Mouse (Mus musculus) limb, embryonic 14.5 days (tissue): ENCODE results near the gene Nxpe3. TPM values are rescaled to one million over a fixed set of nuclear protein-coding genes. Genes with fewer than 3 reads are reported as not detected.

Experiments used
- ATAC-seq: fragments of 200-750 bp; cut with Nextera tagmentation; 2 replicates; pipeline ENCODE4 v1.8.0; 2017; ENCODE audit warnings: low read depth, moderate number of reproducible peaks, moderate TSS enrichment; ENCODE audit not compliant: low FRiP score
- DNase-seq: peaks from one replicate; pipeline ENCODE4 v3.0.0-alpha.2; 2015; ENCODE audit warnings: low spot score
- H3K27ac ChIP-seq: fragments of 300-500 bp; sonication (generic); replicated peaks from 2 replicates; pipeline ENCODE4 v1.5.1; 2014; ENCODE audit warnings: low read depth, mild to moderate bottlenecking, low read length, moderate library complexity, mixed read lengths
- H3K27me3 ChIP-seq: fragments of 300-500 bp; sonication (generic); 2 replicates; pipeline ENCODE4 v1.6.1; 2014; ENCODE audit warnings: low read length, mixed read lengths; ENCODE audit not compliant: control insufficient read depth, insufficient read depth
- H3K36me3 ChIP-seq: fragments of 300-500 bp; sonication (generic); 2 replicates; pipeline ENCODE4 v1.6.1; 2014; ENCODE audit warnings: mild to moderate bottlenecking, low read length, moderate library complexity, mixed read lengths; ENCODE audit not compliant: control insufficient read depth, insufficient read depth
- H3K4me1 ChIP-seq: fragments of 300-500 bp; sonication (generic); 2 replicates; pipeline ENCODE4 v1.6.1; 2014; ENCODE audit warnings: antibody characterized with exemption, low read length, mixed read lengths; ENCODE audit not compliant: control insufficient read depth, insufficient read depth
- H3K4me2 ChIP-seq: fragments of 300-500 bp; sonication (generic); replicated peaks from 2 replicates; pipeline ENCODE4 v1.6.1; 2014; ENCODE audit warnings: low read depth, mild to moderate bottlenecking, low read length, moderate library complexity; ENCODE audit not compliant: severe bottlenecking
- H3K4me3 ChIP-seq: fragments of 300-500 bp; sonication (generic); replicated peaks from 2 replicates; pipeline ENCODE4 v1.5.1; 2014; ENCODE audit warnings: low read length
- H3K9ac ChIP-seq: fragments of 300-500 bp; sonication (generic); 2 replicates; pipeline ENCODE4 v1.6.1; 2014; ENCODE audit warnings: mild to moderate bottlenecking, low read depth, low read length, moderate library complexity; ENCODE audit not compliant: severe bottlenecking
- H3K9me3 ChIP-seq: fragments of 300-500 bp; sonication (generic); 2 replicates; pipeline ENCODE4 v1.6.1; 2016; ENCODE audit warnings: low read length; ENCODE audit not compliant: control insufficient read depth
- POLR2A ChIP-seq: fragments of 200-500 bp; IDR thresholded peaks from 2 replicates; pipeline ENCODE4 v1.8.0; 2012; ENCODE audit warnings: inconsistent platforms, mild to moderate bottlenecking, moderate library complexity, borderline replicate concordance; ENCODE audit not compliant: insufficient read depth, insufficient read length; ENCODE audit errors: extremely low read depth
- WGBS: fragments of 180-500 bp; shearing (Covaris S2); extraction: QIAGEN DNeasy Blood & Tissue Kit; methylation state at CpG from one replicate; pipeline ENCODE4 v1.1.7; 2014; 5-methylcytosine and 5-hydroxymethylcytosine counted together
- polyA plus RNA-seq, 2 experiments: library from polyadenylated mRNA; depleted of rRNA in 1 of 2; stranded (reverse) in 1 of 2; unstranded in 1 of 2; fragments of >200 nt; fragmentation: Nextera tagmentation in 1 of 2; extraction: Ambion mirVana in 1 of 2; gene quantifications; 2 replicates each; pipeline versions ENCODE4 v1.2.1 to v1.2.3; 2012 to 2014

Gene Nxpe3
- polyA plus RNA-seq, 2 experiments: 0.55 to 1.2 TPM

DNA sequence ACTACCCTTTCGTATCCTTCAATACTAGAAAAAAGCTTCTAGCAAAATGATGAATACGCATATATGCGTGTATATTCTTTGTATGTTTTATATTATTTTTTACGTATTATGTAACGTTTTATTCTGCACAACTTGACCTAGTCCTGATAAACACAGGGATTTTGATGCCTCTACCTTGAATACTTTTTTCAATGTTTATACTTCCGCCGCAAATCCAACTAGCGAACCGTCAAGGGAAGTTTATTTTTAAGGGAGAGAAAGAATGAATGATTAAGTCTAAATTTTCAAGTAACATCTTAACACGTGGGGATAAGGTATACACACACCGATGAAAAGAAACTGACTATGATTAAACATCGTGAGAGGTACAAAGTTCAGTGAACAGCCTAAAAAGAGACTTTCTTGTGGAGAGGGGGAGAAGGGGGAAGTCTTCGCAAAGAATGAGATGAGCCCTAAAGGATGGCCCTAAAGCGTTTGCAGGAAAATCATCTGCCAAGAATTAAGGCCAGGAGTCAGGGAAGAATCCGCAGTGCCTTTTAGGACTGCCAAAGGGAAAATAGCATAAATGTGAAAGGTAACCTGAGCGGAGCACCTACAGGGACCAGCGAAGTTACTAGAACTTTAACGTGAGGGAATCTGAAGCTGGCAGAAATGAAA lies 72.2 kb downstream of the Nxpe3 start:
- no peak for ATAC-seq
- WGBS: 35% methylated on average over 18 of the region's 18 CpGs
- Histone ChIP-seq H3K4me3 (peak overlapping the region; percentile 88), H3K4me1 (peaks cover 13% of the 10 kb centered on the region), H3K9me3 (no peaks in the 10 kb centered on the region), H3K4me2 (peak overlapping the region; percentile 83), H3K27ac (no peak overlapping the region), H3K27me3 (no peaks in the 10 kb centered on the region), H3K36me3 (peaks cover 9% of the 10 kb centered on the region), H3K9ac (no peak overlapping the region; the same call in 1 of the 2 replicates)
- TF ChIP-seq POLR2A: no peak
- no peak for DNase-seq

- H3K27me3 ChIP-seq: no peaks in the 10 kb centered on the region
- WGBS: under 1% methylated on average over 42 of the region's 67 CpGs
- peak overlapping the region; percentile 83 for H3K9ac ChIP-seq
- peak overlapping the region; percentile 83 for H3K4me2 ChIP-seq
- ATAC-seq: peak; percentile 94
- peaks cover 13% of the 10 kb centered on the region for H3K4me1 ChIP-seq
- H3K36me3 ChIP-seq: peaks cover 14% of the 10 kb centered on the region
- H3K9me3 ChIP-seq: no peaks in the 10 kb centered on the region
- DNase-seq: peak; percentile 93
- TF ChIP-seq POLR2A: peak; percentile 33; the same call in 1 of the 2 replicates
- H3K4me3 ChIP-seq: peak overlapping the region; percentile 88
- H3K27ac ChIP-seq: peak overlapping the region; percentile 89
Measured at GRCm38 (mm10) chr16:55821997-55822740, 72.9 kb downstream of the Nxpe3 start.

- no peak for TF ChIP-seq POLR2A
- Histone ChIP-seq H3K36me3 (peaks cover 20% of the 10 kb centered on the region), H3K9me3 (no peaks in the 10 kb centered on the region), H3K9ac (peak overlapping the region; percentile 83), H3K27ac (peak overlapping the region; percentile 77), H3K27me3 (no peaks in the 10 kb centered on the region), H3K4me3 (peak overlapping the region; percentile 88), H3K4me1 (peaks cover 13% of the 10 kb centered on the region), H3K4me2 (peak overlapping the region; percentile 83)
- 0% methylated on average over 13 of the region's 40 CpGs for WGBS
- ATAC-seq: 0 out of 2 replicates have a peak, but pooled peaks have one; percentile 0
- no peak for DNase-seq
Measured at GRCm38 (mm10) chr16:55821571-55821981, 73.5 kb downstream of the Nxpe3 start.

GRCm38 (mm10) chr16:55820916-55821570 lies 74.0 kb downstream of the Nxpe3 start:
- Histone ChIP-seq H3K36me3 (peaks cover 25% of the 10 kb centered on the region), H3K4me1 (peaks cover 13% of the 10 kb centered on the region), H3K9me3 (no peaks in the 10 kb centered on the region), H3K27me3 (no peaks in the 10 kb centered on the region), H3K9ac (peak overlapping the region; percentile 83), H3K27ac (peak overlapping the region; percentile 77), H3K4me2 (peak overlapping the region; percentile 83), H3K4me3 (peak overlapping the region; percentile 88)
- no peak for TF ChIP-seq POLR2A
- DNase-seq: peak; percentile 30
- no peak for ATAC-seq
- 3% methylated on average over 20 of the region's 20 CpGs for WGBS
